Mouse (Mus musculus) liver, postnatal 0 days (tissue): ENCODE measurements at regions not wholly inside any gene's neighbourhood (a gene's known extent, or its start where the extent isn't known, plus 50 kb on each side); places are given as distances from the start of the nearest gene placed in this dataset.

ENCODE experiments used
- CTCF ChIP-seq: sonication (generic); IDR thresholded peaks from 2 replicates; pipeline ENCODE4 v1.5.1; 2016; ENCODE audit warnings: antibody characterized with exemption, low read depth
- EP300 ChIP-seq: IDR thresholded peaks from 2 replicates; pipeline ENCODE4 v1.6.1; 2016; ENCODE audit warnings: antibody characterized with exemption, low read depth, mild to moderate bottlenecking

GRCm38 (mm10) chr13:4742930-4743329 is 134.0 kb upstream of the Akr1e1 start:
- TF ChIP-seq CTCF, result no peak
- no peak for TF ChIP-seq EP300
